Mouse (Mus musculus) embryonic facial prominence, embryonic 13.5 days (tissue): ENCODE measurements around the gene Cdc42bpa. TPM values are rescaled to one million over a fixed set of nuclear protein-coding genes. Genes with fewer than 3 reads are reported as not detected.

Source experiments
- ATAC-seq: fragments of 200-750 bp; cut with Nextera tagmentation; 2 replicates; pipeline ENCODE4 v1.8.0; 2017; ENCODE audit warnings: low read depth; ENCODE audit not compliant: insufficient number of reproducible peaks, insufficient read depth, low FRiP score, low TSS enrichment
- H3K27ac ChIP-seq: fragments of 300-500 bp; sonication (generic); 2 replicates; pipeline ENCODE4 v1.5.1; 2015; ENCODE audit warnings: moderate library complexity, mild to moderate bottlenecking, inconsistent platforms
- H3K27me3 ChIP-seq: fragments of 300-500 bp; sonication (generic); 2 replicates; pipeline ENCODE4 v1.6.1; 2015; ENCODE audit warnings: mild to moderate bottlenecking, inconsistent platforms
- H3K36me3 ChIP-seq: fragments of 300-500 bp; sonication (generic); 2 replicates; pipeline ENCODE4 v1.6.1; 2015; ENCODE audit warnings: mild to moderate bottlenecking, inconsistent platforms
- H3K4me1 ChIP-seq: fragments of 300-500 bp; sonication (generic); 2 replicates; pipeline ENCODE4 v1.6.1; 2015; ENCODE audit warnings: inconsistent platforms
- H3K4me2 ChIP-seq: fragments of 300-500 bp; sonication (generic); 2 replicates; pipeline ENCODE4 v1.6.1; 2015; ENCODE audit warnings: moderate library complexity, mild to moderate bottlenecking, inconsistent platforms
- H3K4me3 ChIP-seq: fragments of 300-500 bp; sonication (generic); 2 replicates; pipeline ENCODE4 v1.5.1; 2015; ENCODE audit warnings: mild to moderate bottlenecking, inconsistent platforms
- H3K9ac ChIP-seq: fragments of 300-500 bp; sonication (generic); 2 replicates; pipeline ENCODE4 v1.6.1; 2015; ENCODE audit warnings: mild to moderate bottlenecking, inconsistent platforms
- H3K9me3 ChIP-seq: fragments of 300-500 bp; sonication (generic); 2 replicates; pipeline ENCODE4 v1.6.1; 2016; ENCODE audit warnings: inconsistent platforms
- WGBS: fragments of 180-500 bp; shearing (Covaris S2); methylation state at CpG from one replicate; pipeline ENCODE4 v1.1.7; 2015; ENCODE audit warnings: mixed read lengths; 5-methylcytosine and 5-hydroxymethylcytosine counted together
- polyA plus RNA-seq: library from polyadenylated mRNA; unstranded; fragments of >200 nt; fragmentation: Nextera tagmentation; extraction: Ambion mirVana; gene quantifications from 2 replicates; pipeline ENCODE4 v1.2.1, GENCODE M21; 2015

The Cdc42bpa gene
- polyA plus RNA-seq, 1 experiment from 2014 or later: 21.1 TPM

GRCm38 (mm10) chr1:179961777-179962176 is 1.5 kb downstream of the Cdc42bpa start:
- Histone ChIP-seq H3K9me3 (no peaks in the 10 kb centered on the region), H3K27ac (no peak overlapping the region), H3K4me2 (peak overlapping the region; percentile 72), H3K27me3 (no peaks in the 10 kb centered on the region), H3K9ac (peak overlapping the region; percentile 65), H3K4me1 (peaks cover 21% of the 10 kb centered on the region), H3K4me3 (peak overlapping the region; percentile 81), H3K36me3 (no peaks in the 10 kb centered on the region)
- WGBS: 35% methylated on average over 4 of the region's 4 CpGs
- ATAC-seq: no peak

DNA sequence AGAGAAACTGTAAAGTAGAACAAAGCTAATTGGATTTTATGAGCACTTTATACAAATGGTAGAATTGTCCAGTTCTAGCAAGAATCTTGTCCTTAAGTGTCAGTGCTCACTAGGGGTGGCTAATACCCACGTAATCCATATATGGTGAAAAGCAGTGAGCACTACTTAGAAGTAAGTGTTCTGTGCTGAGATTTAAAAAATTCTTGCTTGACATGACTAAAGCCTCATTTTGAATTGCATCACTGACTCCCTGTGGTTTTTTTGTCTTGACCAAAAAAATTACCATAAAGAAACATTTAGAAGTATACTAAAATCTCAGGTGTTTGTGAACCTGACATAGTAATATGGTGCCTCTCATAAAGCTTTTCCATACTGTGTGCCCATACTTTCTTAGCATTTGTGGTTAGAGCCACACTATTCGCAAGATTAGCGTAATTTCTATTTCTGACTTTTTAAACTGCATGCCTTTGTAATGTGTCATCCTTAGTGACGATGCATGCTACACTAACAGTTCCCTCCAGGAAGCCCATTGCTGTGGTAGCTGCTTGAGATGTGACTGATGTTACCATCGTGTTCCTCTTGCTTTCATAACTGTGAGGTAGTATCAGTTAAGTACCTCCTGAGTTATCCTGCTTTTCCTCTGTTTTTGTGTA is 9.6 kb downstream of the Cdc42bpa start:
- H3K4me3 ChIP-seq: no peak overlapping the region
- 75% methylated on average over 5 of the region's 5 CpGs for WGBS

GRCm38 (mm10) chr1:179975021-179975420 is 14.7 kb downstream of the Cdc42bpa start:
- Histone ChIP-seq H3K9ac (no peak overlapping the region), H3K4me2 (no peak overlapping the region), H3K4me1 (peaks cover 26% of the 10 kb centered on the region), H3K27ac (no peak overlapping the region), H3K4me3 (no peak overlapping the region), H3K9me3 (no peaks in the 10 kb centered on the region), H3K36me3 (no peaks in the 10 kb centered on the region), H3K27me3 (no peaks in the 10 kb centered on the region)
- WGBS: 78% methylated on average over 6 of the region's 6 CpGs
- ATAC-seq: no peak

More for the DNA sequence above, 9.6 kb downstream of the Cdc42bpa start:
- ATAC-seq: no peak
- Histone ChIP-seq H3K4me2 (no peak overlapping the region), H3K36me3 (no peaks in the 10 kb centered on the region), H3K27ac (no peak overlapping the region), H3K4me1 (peaks cover 3% of the 10 kb centered on the region; the same call in 1 of the 2 replicates), H3K9ac (no peak overlapping the region), H3K9me3 (no peaks in the 10 kb centered on the region), H3K27me3 (no peaks in the 10 kb centered on the region)

- no peaks in the 10 kb centered on the region for H3K27me3 ChIP-seq
- no peak overlapping the region for H3K4me2 ChIP-seq
- no peak overlapping the region for H3K27ac ChIP-seq
- no peaks in the 10 kb centered on the region for H3K9me3 ChIP-seq
- ATAC-seq: no peak
- H3K4me1 ChIP-seq: peaks cover 26% of the 10 kb centered on the region
- WGBS: 64% methylated on average over 5 of the region's 5 CpGs
- H3K4me3 ChIP-seq: no peak overlapping the region
- no peaks in the 10 kb centered on the region for H3K36me3 ChIP-seq
- H3K9ac ChIP-seq: no peak overlapping the region
Measured at GRCm38 (mm10) chr1:179975645-179976275, 15.5 kb downstream of the Cdc42bpa start.

DNA sequence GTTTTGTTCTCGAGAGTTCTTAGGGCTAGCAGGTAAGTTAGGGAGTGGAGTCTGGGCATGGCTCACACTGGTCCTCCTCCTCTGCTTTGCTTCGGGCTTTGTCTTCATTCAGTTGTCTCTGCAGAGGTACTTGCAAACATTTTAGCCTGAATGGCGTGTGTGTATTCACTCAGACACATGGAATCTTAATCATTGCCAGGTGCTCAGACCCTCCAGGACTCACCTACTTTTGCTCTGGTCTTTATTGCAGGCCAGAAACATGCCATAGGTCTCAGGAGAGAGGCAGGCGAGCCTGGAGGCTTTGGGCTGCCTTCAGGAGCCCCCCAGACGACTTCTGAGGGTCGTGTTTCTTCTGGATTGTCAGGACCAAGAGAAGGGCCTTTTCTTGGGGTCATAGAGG is 17.2 kb downstream of the Cdc42bpa start:
- 28% methylated on average over 6 of the region's 6 CpGs for WGBS
- no peak overlapping the region for H3K4me3 ChIP-seq
- ATAC-seq: no peak
- H3K27ac ChIP-seq: no peak overlapping the region
- H3K36me3 ChIP-seq: 0 out of 2 replicates have a peak, but pooled peaks cover 5% of the 10 kb centered on the region
- no peak overlapping the region for H3K9ac ChIP-seq
- peaks cover 26% of the 10 kb centered on the region for H3K4me1 ChIP-seq
- peaks cover 6% of the 10 kb centered on the region; the same call in 1 of the 2 replicates for H3K9me3 ChIP-seq
- no peaks in the 10 kb centered on the region for H3K27me3 ChIP-seq
- no peak overlapping the region for H3K4me2 ChIP-seq

DNA sequence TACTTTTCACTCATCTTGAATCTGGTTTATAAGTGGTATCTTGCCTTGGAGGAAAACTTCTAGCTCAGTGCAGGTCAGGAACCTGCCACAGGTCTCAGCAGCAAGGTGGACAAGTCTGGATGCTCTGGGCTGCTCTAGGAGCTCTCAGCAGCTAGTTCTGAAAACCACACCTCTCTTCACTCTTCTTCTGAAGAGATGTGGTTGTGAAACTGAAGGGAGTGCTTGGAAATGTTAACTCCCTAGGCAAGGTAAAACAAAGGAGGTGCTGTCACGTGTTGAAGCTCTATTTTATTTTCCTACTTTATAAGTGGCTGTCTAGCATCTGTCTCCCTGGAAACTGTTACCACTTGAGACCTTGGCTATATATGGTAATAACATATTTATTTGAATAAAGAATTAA is 18.5 kb downstream of the Cdc42bpa start:
- no peaks in the 10 kb centered on the region for H3K27me3 ChIP-seq
- H3K9me3 ChIP-seq: peaks cover 6% of the 10 kb centered on the region; the same call in 1 of the 2 replicates
- peaks cover 23% of the 10 kb centered on the region for H3K4me1 ChIP-seq
- no peak for ATAC-seq
- no peak overlapping the region for H3K9ac ChIP-seq
- no peak overlapping the region for H3K4me2 ChIP-seq
- WGBS: 50% methylated on average over 1 of the region's 1 CpGs
- no peak overlapping the region for H3K4me3 ChIP-seq
- H3K36me3 ChIP-seq: 0 out of 2 replicates have a peak, but pooled peaks cover 5% of the 10 kb centered on the region
- H3K27ac ChIP-seq: no peak overlapping the region

GRCm38 (mm10) chr1:179981680-179982079 is 21.4 kb downstream of the Cdc42bpa start:
- Histone ChIP-seq H3K4me3 (no peak overlapping the region), H3K27me3 (no peaks in the 10 kb centered on the region)

DNA sequence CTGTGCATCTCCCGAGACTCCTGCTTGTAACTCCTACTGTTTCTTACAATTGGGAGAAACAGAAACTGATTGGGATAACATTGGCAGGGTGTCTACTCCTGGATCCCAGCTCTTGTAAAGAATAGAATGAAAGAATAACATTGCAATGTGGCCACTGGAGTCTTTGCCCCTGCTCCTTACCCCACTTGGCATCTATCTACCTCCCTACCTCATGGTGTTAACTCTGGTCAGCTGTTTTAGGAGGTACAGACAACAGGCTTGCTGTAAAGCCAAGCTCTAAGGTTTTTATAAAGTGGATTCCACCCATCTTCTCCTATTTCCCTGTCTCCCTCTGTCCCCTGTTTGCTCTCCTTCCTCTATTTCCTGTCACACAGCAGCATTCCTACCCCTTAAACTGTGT is 21.9 kb downstream of the Cdc42bpa start:
- WGBS: 68% methylated on average over 1 of the region's 1 CpGs
- Histone ChIP-seq H3K27me3 (no peaks in the 10 kb centered on the region), H3K4me3 (no peak overlapping the region), H3K4me1 (peaks cover 12% of the 10 kb centered on the region), H3K9ac (no peak overlapping the region), H3K9me3 (peaks cover 6% of the 10 kb centered on the region; the same call in 1 of the 2 replicates), H3K27ac (no peak overlapping the region), H3K36me3 (peaks cover 9% of the 10 kb centered on the region; the same call in 1 of the 2 replicates), H3K4me2 (no peak overlapping the region)
- ATAC-seq: no peak

More at GRCm38 (mm10) chr1:179981680-179982079, 21.4 kb downstream of the Cdc42bpa start:
- no peak overlapping the region for H3K4me2 ChIP-seq
- ATAC-seq: no peak
- peaks cover 9% of the 10 kb centered on the region; the same call in 1 of the 2 replicates for H3K36me3 ChIP-seq
- H3K4me1 ChIP-seq: peaks cover 15% of the 10 kb centered on the region
- no peak overlapping the region for H3K27ac ChIP-seq
- H3K9me3 ChIP-seq: peaks cover 6% of the 10 kb centered on the region; the same call in 1 of the 2 replicates
- no peak overlapping the region for H3K9ac ChIP-seq

DNA sequence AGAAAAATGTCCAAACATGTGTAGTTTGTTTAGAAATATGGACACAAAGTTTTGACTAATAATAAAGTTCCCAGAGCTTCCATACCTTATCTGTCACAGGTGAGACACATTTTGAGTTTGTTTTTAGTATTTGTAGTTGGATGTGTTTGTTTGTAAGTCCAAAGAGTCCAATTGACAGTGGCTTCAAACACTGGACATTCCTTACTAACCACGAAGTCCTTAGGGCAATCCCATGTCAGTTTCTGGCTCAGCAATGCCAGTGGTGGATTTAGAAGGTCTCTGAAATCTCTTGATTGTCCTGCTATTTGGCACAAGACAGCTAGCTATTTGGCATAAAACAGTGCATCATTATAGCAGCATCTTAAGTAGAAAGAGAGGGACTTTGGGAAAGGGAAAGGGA is 22.7 kb downstream of the Cdc42bpa start:
- Histone ChIP-seq H3K36me3 (peaks cover 9% of the 10 kb centered on the region; the same call in 1 of the 2 replicates), H3K4me3 (no peak overlapping the region), H3K4me1 (peaks cover 6% of the 10 kb centered on the region; the same call in 1 of the 2 replicates), H3K4me2 (no peak overlapping the region), H3K27ac (no peak overlapping the region), H3K9me3 (peaks cover 6% of the 10 kb centered on the region; the same call in 1 of the 2 replicates), H3K9ac (no peak overlapping the region), H3K27me3 (no peaks in the 10 kb centered on the region)
- no peak for ATAC-seq
- 86% methylated on average over 1 of the region's 1 CpGs for WGBS

- H3K9ac ChIP-seq: no peak overlapping the region
- ATAC-seq: no peak
- WGBS: 74% methylated on average over 1 of the region's 1 CpGs
Measured at GRCm38 (mm10) chr1:179984171-179984570, 23.9 kb downstream of the Cdc42bpa start.

GRCm38 (mm10) chr1:179991660-179992235 is 31.5 kb downstream of the Cdc42bpa start:
- no peaks in the 10 kb centered on the region for H3K9me3 ChIP-seq
- no peaks in the 10 kb centered on the region for H3K36me3 ChIP-seq
- no peaks in the 10 kb centered on the region for H3K27me3 ChIP-seq
- no peak for ATAC-seq
- WGBS: 89% methylated on average over 6 of the region's 6 CpGs
- no peak overlapping the region for H3K27ac ChIP-seq
- no peak overlapping the region for H3K9ac ChIP-seq
- no peak overlapping the region for H3K4me3 ChIP-seq
- no peak overlapping the region for H3K4me2 ChIP-seq
- no peaks in the 10 kb centered on the region for H3K4me1 ChIP-seq

More at GRCm38 (mm10) chr1:179984171-179984570, 23.9 kb downstream of the Cdc42bpa start:
- Histone ChIP-seq H3K36me3 (peaks cover 9% of the 10 kb centered on the region; the same call in 1 of the 2 replicates), H3K27ac (no peak overlapping the region), H3K4me1 (no peaks in the 10 kb centered on the region), H3K9me3 (peaks cover 6% of the 10 kb centered on the region; the same call in 1 of the 2 replicates), H3K27me3 (no peaks in the 10 kb centered on the region), H3K4me3 (no peak overlapping the region), H3K4me2 (no peak overlapping the region)
